Mouse (Mus musculus): ENCODE data around the gene Nedd4. TPM values are rescaled to one million over a fixed set of nuclear protein-coding genes. Genes with fewer than 3 reads are reported as not detected.

Nedd4 gene
- polyA plus RNA-seq, 1 experiment, result 215 TPM

GRCm38 (mm10) chr9:72643651-72644417 is 18.3 kb upstream of the Nedd4 start:
- Histone ChIP-seq H3ac (ENCODE audit: control insufficient read depth, insufficient read length, low read depth) (no peak overlapping the region), H3K79me3 (ENCODE audit: low read depth) (no peaks in the 10 kb centered on the region), H3K79me2 (ENCODE audit: control insufficient read depth, insufficient read depth) (no peaks in the 10 kb centered on the region), H3K27me3 (ENCODE audit: control insufficient read depth, insufficient read depth, insufficient read length) (no peaks in the 10 kb centered on the region), H3K36me3 (ENCODE audit: control insufficient read depth, insufficient read depth) (no peaks in the 10 kb centered on the region), H3K4me3 (ENCODE audit: insufficient read depth, poor library complexity, severe bottlenecking) (no peak overlapping the region)
- TF ChIP-seq MYOD1 (IDR thresholded peaks at IDR 0.05; ENCODE audit: control insufficient read depth, insufficient read length, low read depth) (no peak), MYOG (IDR thresholded peaks at IDR 0.05; ENCODE audit: control insufficient read depth, extremely low read depth, insufficient read length) (no peak), USF1 (IDR thresholded peaks at IDR 0.05; ENCODE audit: low read depth) (no peak), FOSL1 (IDR thresholded peaks at IDR 0.05; ENCODE audit: insufficient read depth, low read length, poor library complexity, severe bottlenecking) (no peak), CTCF (IDR thresholded peaks at IDR 0.05; ENCODE audit: control insufficient read depth, insufficient read depth, insufficient read length) (no peak), CEBPB (IDR thresholded peaks at IDR 0.05; ENCODE audit: low read depth) (no peak), MAX (IDR thresholded peaks at IDR 0.05) (no peak)

GRCm38 (mm10) chr9:72644418-72645110 is 17.6 kb upstream of the Nedd4 start:
- H3ac ChIP-seq (ENCODE audit: control insufficient read depth, insufficient read length, low read depth), result no peak overlapping the region

GRCm38 (mm10) chr9:72649781-72650180 is 12.4 kb upstream of the Nedd4 start:
- no peaks in the 10 kb centered on the region for H3K79me3 ChIP-seq (ENCODE audit: low read depth)
- H3K36me3 ChIP-seq (ENCODE audit: control insufficient read depth, insufficient read depth), result no peaks in the 10 kb centered on the region
- no peaks in the 10 kb centered on the region for H3K27me3 ChIP-seq (ENCODE audit: control insufficient read depth, insufficient read depth, insufficient read length)
- no peaks in the 10 kb centered on the region for H3K79me2 ChIP-seq (ENCODE audit: control insufficient read depth, insufficient read depth)
- no peak for TF ChIP-seq MAX (IDR thresholded peaks at IDR 0.05)
- H3K4me3 ChIP-seq (ENCODE audit: insufficient read depth, poor library complexity, severe bottlenecking), result no peak overlapping the region
- no peak overlapping the region for H3ac ChIP-seq (ENCODE audit: control insufficient read depth, insufficient read length, low read depth)

More at GRCm38 (mm10) chr9:72644418-72645110, 17.6 kb upstream of the Nedd4 start:
- no peaks in the 10 kb centered on the region for H3K79me2 ChIP-seq (ENCODE audit: control insufficient read depth, insufficient read depth)
- TF ChIP-seq USF1 (IDR thresholded peaks at IDR 0.05; ENCODE audit: low read depth), result no peak
- TF ChIP-seq CEBPB (IDR thresholded peaks at IDR 0.05; ENCODE audit: low read depth), result no peak
- no peak for TF ChIP-seq FOSL1 (IDR thresholded peaks at IDR 0.05; ENCODE audit: insufficient read depth, low read length, poor library complexity, severe bottlenecking)
- TF ChIP-seq MYOG (IDR thresholded peaks at IDR 0.05; ENCODE audit: control insufficient read depth, extremely low read depth, insufficient read length), result no peak
- no peak for TF ChIP-seq MYOD1 (IDR thresholded peaks at IDR 0.05; ENCODE audit: control insufficient read depth, insufficient read length, low read depth)
- TF ChIP-seq MAX (IDR thresholded peaks at IDR 0.05), result no peak
- TF ChIP-seq CTCF (IDR thresholded peaks at IDR 0.05; ENCODE audit: control insufficient read depth, insufficient read depth, insufficient read length), result no peak
- H3K36me3 ChIP-seq (ENCODE audit: control insufficient read depth, insufficient read depth), result no peaks in the 10 kb centered on the region
- H3K79me3 ChIP-seq (ENCODE audit: low read depth), result no peaks in the 10 kb centered on the region
- no peak overlapping the region for H3K4me3 ChIP-seq (ENCODE audit: insufficient read depth, poor library complexity, severe bottlenecking)
- no peaks in the 10 kb centered on the region for H3K27me3 ChIP-seq (ENCODE audit: control insufficient read depth, insufficient read depth, insufficient read length)

- no peak overlapping the region for H3ac ChIP-seq (ENCODE audit: control insufficient read depth, insufficient read length, low read depth)
- H3K79me3 ChIP-seq (ENCODE audit: low read depth), result no peaks in the 10 kb centered on the region
- H3K4me3 ChIP-seq (ENCODE audit: insufficient read depth, poor library complexity, severe bottlenecking), result no peak overlapping the region
Observed at GRCm38 (mm10) chr9:72652961-72653360, 9.2 kb upstream of the Nedd4 start.

DNA sequence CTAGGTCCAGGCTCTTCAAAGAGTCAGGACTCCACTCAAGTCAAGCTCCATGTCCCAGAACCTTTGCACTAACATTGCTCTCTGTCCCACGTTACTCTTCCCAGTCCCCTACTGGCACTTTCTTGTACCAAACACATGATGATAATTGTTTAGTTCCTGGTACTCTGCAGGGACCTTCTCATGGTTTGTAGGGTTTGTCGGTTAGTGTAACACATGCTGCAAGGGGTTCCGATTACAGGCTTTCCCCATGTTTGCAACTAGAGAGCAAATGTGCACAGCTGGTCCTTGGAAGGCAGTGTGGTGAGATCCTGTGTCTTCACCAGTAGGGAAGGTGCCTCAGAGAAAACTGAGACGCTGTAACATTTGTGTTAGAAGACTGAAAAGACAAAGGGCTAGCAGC is 8.6 kb upstream of the Nedd4 start:
- Histone ChIP-seq H3K36me3 (ENCODE audit: control insufficient read depth, insufficient read depth) (no peaks in the 10 kb centered on the region), H3ac (ENCODE audit: control insufficient read depth, insufficient read length, low read depth) (no peak overlapping the region), H3K79me2 (ENCODE audit: control insufficient read depth, insufficient read depth) (no peaks in the 10 kb centered on the region), H3K79me3 (ENCODE audit: low read depth) (no peaks in the 10 kb centered on the region), H3K27me3 (ENCODE audit: control insufficient read depth, insufficient read depth, insufficient read length) (no peaks in the 10 kb centered on the region), H3K4me3 (ENCODE audit: insufficient read depth, poor library complexity, severe bottlenecking) (no peak overlapping the region)
- TF ChIP-seq CEBPB (IDR thresholded peaks at IDR 0.05; ENCODE audit: low read depth) (no peak), CTCF (IDR thresholded peaks at IDR 0.05; ENCODE audit: control insufficient read depth, insufficient read depth, insufficient read length) (no peak), USF1 (IDR thresholded peaks at IDR 0.05; ENCODE audit: low read depth) (no peak), MYOG (IDR thresholded peaks at IDR 0.05; ENCODE audit: control insufficient read depth, extremely low read depth, insufficient read length) (no peak), MAX (IDR thresholded peaks at IDR 0.05) (no peak), MYOD1 (IDR thresholded peaks at IDR 0.05; ENCODE audit: control insufficient read depth, insufficient read length, low read depth) (no peak)

More at GRCm38 (mm10) chr9:72652961-72653360, 9.2 kb upstream of the Nedd4 start:
- no peaks in the 10 kb centered on the region for H3K36me3 ChIP-seq (ENCODE audit: control insufficient read depth, insufficient read depth)
- TF ChIP-seq FOSL1 (IDR thresholded peaks at IDR 0.05; ENCODE audit: insufficient read depth, low read length, poor library complexity, severe bottlenecking) (no peak), CEBPB (IDR thresholded peaks at IDR 0.05; ENCODE audit: low read depth) (peak; percentile 47), USF1 (IDR thresholded peaks at IDR 0.05; ENCODE audit: low read depth) (no peak), MYOD1 (IDR thresholded peaks at IDR 0.05; ENCODE audit: control insufficient read depth, insufficient read length, low read depth) (no peak), MAX (IDR thresholded peaks at IDR 0.05) (peak; percentile 44), MYOG (IDR thresholded peaks at IDR 0.05; ENCODE audit: control insufficient read depth, extremely low read depth, insufficient read length) (no peak), CTCF (IDR thresholded peaks at IDR 0.05; ENCODE audit: control insufficient read depth, insufficient read depth, insufficient read length) (no peak)
- no peaks in the 10 kb centered on the region for H3K79me2 ChIP-seq (ENCODE audit: control insufficient read depth, insufficient read depth)
- no peaks in the 10 kb centered on the region for H3K27me3 ChIP-seq (ENCODE audit: control insufficient read depth, insufficient read depth, insufficient read length)
